Mouse (Mus musculus): Measurements from ENCODE around the gene Prdm9. TPM values are rescaled to one million over a fixed set of nuclear protein-coding genes. Genes with fewer than 3 reads are reported as not detected.
A peak's percentile ranks its signal among the peaks of the same experiment; 100 is the strongest.

The Prdm9 gene
- total and polyA plus RNA-seq, 3 experiments = 1.1 to 16.0 (median 5.4) TPM

DNA sequence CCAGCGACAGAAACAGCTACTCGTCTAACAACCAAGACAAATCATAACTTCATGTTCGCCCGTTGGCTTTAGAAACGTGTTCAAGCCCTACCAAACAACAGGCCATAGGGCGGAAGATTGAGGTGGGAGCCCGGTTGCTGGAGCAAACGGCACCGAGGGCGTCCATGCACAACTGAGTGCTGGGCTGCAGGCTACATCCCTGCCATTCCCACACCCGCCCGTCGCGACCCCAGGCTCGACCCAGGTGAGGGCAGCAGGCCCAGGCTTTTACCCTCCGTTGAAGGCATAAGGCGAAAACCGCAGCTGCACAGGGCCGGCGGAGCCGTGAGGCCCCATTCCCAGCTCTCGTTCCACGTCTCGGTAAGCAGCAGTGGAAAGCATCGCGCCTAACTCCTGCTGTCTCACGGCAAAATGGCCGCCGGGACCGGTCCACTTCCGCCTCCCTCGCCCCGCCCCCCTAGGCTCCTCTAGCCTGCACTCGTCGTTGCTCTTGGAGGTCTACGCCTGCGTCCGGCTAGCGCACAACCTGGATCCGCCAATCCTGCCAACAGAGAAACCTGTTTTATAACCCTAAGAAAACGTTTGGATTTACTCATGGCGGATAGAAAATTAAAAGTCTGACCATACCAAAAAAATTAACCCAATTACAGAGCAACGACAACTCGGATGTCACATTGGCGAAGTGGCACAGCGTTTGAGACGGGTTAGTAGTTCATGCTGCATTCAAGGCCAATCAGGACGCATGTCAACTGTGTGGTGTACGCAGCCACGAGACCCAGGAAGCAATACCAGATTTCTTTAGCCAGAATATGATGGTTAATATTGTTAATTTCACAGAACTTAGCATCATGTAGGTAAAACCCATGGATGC is 66.0 kb downstream of the Prdm9 start:
- Histone ChIP-seq H3K4me3 (ENCODE audit: low read depth, low read length) (peak overlapping the region; percentile 98), H3K9me3 (replicated peaks) (no peaks in the 10 kb centered on the region), H3K36me3 (replicated peaks) (peaks cover 49% of the 10 kb centered on the region), H3K4me1 (ENCODE audit: insufficient read depth, low read depth, low read length) (peaks cover 35% of the 10 kb centered on the region), H3K27me3 (ENCODE audit: insufficient read depth, low read length) (no peaks in the 10 kb centered on the region)
- no peak for TF ChIP-seq TAL1 (conservative IDR thresholded peaks at IDR 0.05; ENCODE audit: low read depth, low read length)
- no peak for TF ChIP-seq CTCF (IDR thresholded peaks at IDR 0.05; ENCODE audit: low read depth, low read length)
- TF ChIP-seq POLR2AphosphoS5 (IDR thresholded peaks at IDR 0.05; ENCODE audit: insufficient replicate concordance, low read depth, low read length) = no peak
- ATAC-seq (ENCODE audit: extremely low read depth, insufficient number of reproducible peaks, low FRiP score, poor library complexity, severe bottlenecking) = peak; percentile 79
- DNase-seq (ENCODE audit: low spot score) = peak; percentile 83

Other genes starting within 250 kb of the Prdm9 start
- gene Dll1, start 187.5 kb downstream of the Prdm9 start, total RNA-seq (2014; fragmentation: Nextera tagmentation) = not detected in 2 replicates
- not detected in 2 replicates for gene Dll1, start 187.5 kb downstream of the Prdm9 start, total RNA-seq (2017)
- not detected in 2 replicates for gene Dll1, start 187.5 kb downstream of the Prdm9 start, polyA plus RNA-seq (2012)
- gene Fam120b, start 168.2 kb downstream of the Prdm9 start, total RNA-seq (2014; fragmentation: Nextera tagmentation) = 21.8 and 26.3 TPM in 2 replicates
- 21.1 and 23.4 TPM in 2 replicates for gene Fam120b, start 168.2 kb downstream of the Prdm9 start, total RNA-seq (2017)
- gene Fam120b, start 168.2 kb downstream of the Prdm9 start, polyA plus RNA-seq (2012) = 3.1 and 5.1 TPM in 2 replicates
- 69.1 and 72.5 TPM in 2 replicates for gene Psmb1, start 64.6 kb downstream of the Prdm9 start, total RNA-seq (2014; fragmentation: Nextera tagmentation)
- 194 and 265 TPM in 2 replicates for gene Psmb1, start 64.6 kb downstream of the Prdm9 start, total RNA-seq (2017)
- 11.7 and 59.3 TPM in 2 replicates for gene Psmb1, start 64.6 kb downstream of the Prdm9 start, polyA plus RNA-seq (2012)
- 176 and 189 TPM in 2 replicates for gene Tbp, start 64.5 kb downstream of the Prdm9 start, total RNA-seq (2014; fragmentation: Nextera tagmentation)
- gene Tbp, start 64.5 kb downstream of the Prdm9 start, total RNA-seq (2017) = 64.7 and 66.5 TPM in 2 replicates
- gene Tbp, start 64.5 kb downstream of the Prdm9 start, polyA plus RNA-seq (2012) = 9.8 and 11.9 TPM in 2 replicates
- 102 and 105 TPM in 2 replicates for gene Pdcd2, start 37.1 kb downstream of the Prdm9 start, total RNA-seq (2014; fragmentation: Nextera tagmentation)
- gene Pdcd2, start 37.1 kb downstream of the Prdm9 start, total RNA-seq (2017) = 156 and 179 TPM in 2 replicates
- gene Pdcd2, start 37.1 kb downstream of the Prdm9 start, polyA plus RNA-seq (2012) = 230 and 314 TPM in 2 replicates
- gene Chd1, start 140.6 kb upstream of the Prdm9 start, total RNA-seq (2014; fragmentation: Nextera tagmentation) = 75.3 and 75.6 TPM in 2 replicates
- gene Chd1, start 140.6 kb upstream of the Prdm9 start, total RNA-seq (2017) = 47.9 and 56.9 TPM in 2 replicates
- gene Chd1, start 140.6 kb upstream of the Prdm9 start, polyA plus RNA-seq (2012) = 67.3 and 83.8 TPM in 2 replicates